Mouse (Mus musculus) heart, postnatal 0 days (tissue): ENCODE results near the gene Cacna1c.

Experiments used
- CTCF ChIP-seq: IDR thresholded peaks from 2 replicates; pipeline ENCODE4 v1.5.1; 2016; ENCODE audit warnings: antibody characterized with exemption, control low read depth, low read depth
- EP300 ChIP-seq: IDR thresholded peaks from 2 replicates; pipeline ENCODE4 v1.6.1; 2016; ENCODE audit warnings: antibody characterized with exemption, low read depth

GRCm38 (mm10) chr6:118623609-118624008 lies 572.6 kb downstream of the Cacna1c start:
- TF ChIP-seq CTCF (no peak), EP300 (no peak)
